Mouse (Mus musculus): ENCODE measurements around the gene Bche. TPM values are rescaled to one million over a fixed set of nuclear protein-coding genes. Genes with fewer than 3 reads are reported as not detected.
A peak's percentile ranks its signal among the peaks of the same experiment; 100 is the strongest.

Bche gene
- polyA plus RNA-seq, 1 experiment: 0.94 TPM

DNA sequence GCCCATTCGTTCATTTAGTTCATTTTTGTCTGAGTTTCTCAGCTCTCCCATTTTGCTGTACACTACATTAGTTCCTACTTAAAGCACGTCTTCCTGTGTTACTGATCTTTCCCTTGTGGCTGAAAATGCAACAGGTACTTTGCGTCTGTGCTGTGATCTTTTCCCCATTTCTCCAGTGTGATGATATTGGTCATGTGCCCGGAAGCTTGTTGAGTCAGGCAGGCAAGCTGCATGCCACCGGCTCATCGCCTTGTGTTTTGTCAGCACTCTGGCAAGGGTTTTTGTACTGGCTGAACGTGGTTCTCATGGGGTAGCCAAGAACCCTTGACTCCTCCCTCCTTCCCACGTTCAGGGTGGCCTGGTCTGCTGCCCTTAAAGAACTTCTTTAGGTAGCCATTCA is 1.7 kb upstream of the Bche start:
- H3K27me3 ChIP-seq (replicated peaks; ENCODE audit: control insufficient read depth, insufficient read depth, low read length): no peaks in the 10 kb centered on the region
- H3K27ac ChIP-seq (ENCODE audit: insufficient read depth, low read depth, low read length): no peak overlapping the region
- TF ChIP-seq POLR2A (IDR thresholded peaks at IDR 0.05; ENCODE audit: low read depth, low read length) (no peak), CTCF (conservative IDR thresholded peaks at IDR 0.05; ENCODE audit: insufficient read depth, insufficient read length, low read depth, low read length) (no peak; the same call in 1 of the 2 replicates)
- H3K36me3 ChIP-seq (ENCODE audit: control insufficient read depth, insufficient read depth, low read length): no peaks in the 10 kb centered on the region
- peak; percentile 14 for DNase-seq
- WGBS: 65% methylated on average over 8 of the region's 8 CpGs
- H3K4me3 ChIP-seq (ENCODE audit: insufficient read depth, low read depth, low read length): no peak overlapping the region
- no peaks in the 10 kb centered on the region for H3K4me1 ChIP-seq (ENCODE audit: control insufficient read depth, insufficient read depth, low read length)

- Histone ChIP-seq H3K4me3 (ENCODE audit: insufficient read depth, low read depth, low read length) (peak overlapping the region; percentile 8; the same call in 1 of the 2 replicates), H3K27ac (ENCODE audit: insufficient read depth, low read depth, low read length) (no peak overlapping the region), H3K36me3 (ENCODE audit: control insufficient read depth, insufficient read depth, low read length) (no peaks in the 10 kb centered on the region), H3K27me3 (replicated peaks; ENCODE audit: control insufficient read depth, insufficient read depth, low read length) (no peaks in the 10 kb centered on the region), H3K4me1 (ENCODE audit: control insufficient read depth, insufficient read depth, low read length) (no peaks in the 10 kb centered on the region)
- no peak for TF ChIP-seq POLR2A (IDR thresholded peaks at IDR 0.05; ENCODE audit: low read depth, low read length)
- TF ChIP-seq CTCF (conservative IDR thresholded peaks at IDR 0.05; ENCODE audit: insufficient read depth, insufficient read length, low read depth, low read length): no peak
- WGBS: 19% methylated on average over 20 of the region's 20 CpGs
- peak; percentile 32 for DNase-seq
Measured at GRCm38 (mm10) chr3:73707461-73708409, 480 bp downstream of the Bche start.

- Histone ChIP-seq H3K36me3 (ENCODE audit: control insufficient read depth, insufficient read depth, low read length) (no peaks in the 10 kb centered on the region), H3K27ac (ENCODE audit: insufficient read depth, low read depth, low read length) (no peak overlapping the region), H3K4me1 (ENCODE audit: control insufficient read depth, insufficient read depth, low read length) (no peaks in the 10 kb centered on the region), H3K27me3 (replicated peaks; ENCODE audit: control insufficient read depth, insufficient read depth, low read length) (no peaks in the 10 kb centered on the region), H3K4me3 (ENCODE audit: insufficient read depth, low read depth, low read length) (no peak overlapping the region)
- 42% methylated on average over 1 of the region's 1 CpGs for WGBS
- TF ChIP-seq CTCF (conservative IDR thresholded peaks at IDR 0.05; ENCODE audit: insufficient read depth, insufficient read length, low read depth, low read length) (no peak), POLR2A (IDR thresholded peaks at IDR 0.05; ENCODE audit: low read depth, low read length) (no peak)
- no peak for DNase-seq
Measured at GRCm38 (mm10) chr3:73706544-73706943, 1.7 kb downstream of the Bche start.

- TF ChIP-seq CTCF (conservative IDR thresholded peaks at IDR 0.05; ENCODE audit: insufficient read depth, insufficient read length, low read depth, low read length): no peak
- TF ChIP-seq POLR2A (IDR thresholded peaks at IDR 0.05; ENCODE audit: low read depth, low read length): no peak
- Histone ChIP-seq H3K27ac (ENCODE audit: insufficient read depth, low read depth, low read length) (no peak overlapping the region), H3K4me3 (ENCODE audit: insufficient read depth, low read depth, low read length) (no peak overlapping the region), H3K36me3 (ENCODE audit: control insufficient read depth, insufficient read depth, low read length) (no peaks in the 10 kb centered on the region), H3K27me3 (replicated peaks; ENCODE audit: control insufficient read depth, insufficient read depth, low read length) (no peaks in the 10 kb centered on the region), H3K4me1 (ENCODE audit: control insufficient read depth, insufficient read depth, low read length) (no peaks in the 10 kb centered on the region)
- DNase-seq: no peak
- 84% methylated on average over 1 of the region's 1 CpGs for WGBS
Measured at GRCm38 (mm10) chr3:73698889-73699288, 9.3 kb downstream of the Bche start.

DNA sequence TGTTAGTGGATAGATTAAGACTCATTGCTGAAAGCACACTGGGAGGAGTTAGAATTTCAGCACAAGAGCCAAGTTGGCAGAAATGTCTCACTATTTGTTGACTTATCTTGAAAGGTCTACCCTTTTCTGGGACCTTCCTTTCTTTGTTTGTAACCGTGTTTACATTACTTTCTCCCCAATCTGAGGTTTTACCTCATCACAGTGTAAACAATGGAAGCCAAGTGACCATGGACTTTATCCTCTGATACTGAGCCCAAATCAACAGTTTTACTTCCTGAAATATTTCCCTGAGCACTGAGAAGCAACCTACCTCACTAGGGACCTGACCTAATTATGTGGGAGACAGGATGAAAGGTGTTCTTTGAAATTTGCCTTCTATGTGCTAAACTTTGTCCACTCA is 34.9 kb downstream of the Bche start:
- 44% methylated on average over 1 of the region's 1 CpGs for WGBS
- TF ChIP-seq POLR2A (IDR thresholded peaks at IDR 0.05; ENCODE audit: low read depth, low read length) (no peak), CTCF (conservative IDR thresholded peaks at IDR 0.05; ENCODE audit: insufficient read depth, insufficient read length, low read depth, low read length) (no peak)
- H3K4me1 ChIP-seq (ENCODE audit: control insufficient read depth, insufficient read depth, low read length): no peaks in the 10 kb centered on the region
- no peaks in the 10 kb centered on the region for H3K36me3 ChIP-seq (ENCODE audit: control insufficient read depth, insufficient read depth, low read length)
- H3K4me3 ChIP-seq (ENCODE audit: insufficient read depth, low read depth, low read length): no peak overlapping the region
- no peaks in the 10 kb centered on the region for H3K27me3 ChIP-seq (replicated peaks; ENCODE audit: control insufficient read depth, insufficient read depth, low read length)
- DNase-seq: no peak
- no peak overlapping the region for H3K27ac ChIP-seq (ENCODE audit: insufficient read depth, low read depth, low read length)

DNA sequence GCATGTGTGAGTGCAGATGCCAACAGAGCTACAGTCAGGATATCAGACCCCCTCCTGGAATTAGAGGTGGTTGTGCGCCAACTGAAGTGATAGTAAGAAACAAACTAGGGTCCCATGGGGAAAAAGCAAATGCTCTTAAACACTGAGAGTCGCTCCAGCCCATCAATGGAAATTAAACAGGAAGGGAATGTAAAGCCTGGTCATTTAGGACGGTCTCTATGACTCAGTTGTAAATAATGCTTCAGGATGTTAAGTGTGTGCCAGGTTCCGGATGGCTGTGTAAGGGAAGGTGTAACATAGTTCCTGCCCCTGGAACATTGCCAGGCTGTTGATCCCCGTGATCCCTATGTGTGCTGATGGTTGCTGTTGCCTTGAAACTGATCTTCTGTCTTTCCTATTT is 40.0 kb downstream of the Bche start:
- no peak overlapping the region for H3K4me3 ChIP-seq (ENCODE audit: insufficient read depth, low read depth, low read length)
- no peak for TF ChIP-seq CTCF (conservative IDR thresholded peaks at IDR 0.05; ENCODE audit: insufficient read depth, insufficient read length, low read depth, low read length)
- TF ChIP-seq POLR2A (IDR thresholded peaks at IDR 0.05; ENCODE audit: low read depth, low read length): no peak
- no peaks in the 10 kb centered on the region for H3K27me3 ChIP-seq (replicated peaks; ENCODE audit: control insufficient read depth, insufficient read depth, low read length)
- H3K4me1 ChIP-seq (ENCODE audit: control insufficient read depth, insufficient read depth, low read length): no peaks in the 10 kb centered on the region
- 44% methylated on average over 5 of the region's 5 CpGs for WGBS
- no peak overlapping the region for H3K27ac ChIP-seq (ENCODE audit: insufficient read depth, low read depth, low read length)
- no peaks in the 10 kb centered on the region for H3K36me3 ChIP-seq (ENCODE audit: control insufficient read depth, insufficient read depth, low read length)
- no peak for DNase-seq

Measured in kidney, adult 2 months (tissue).